Mouse (Mus musculus) olfactory bulb, adult 2 months (tissue): Measurements from ENCODE around the gene Bag6. TPM values are rescaled to one million over a fixed set of nuclear protein-coding genes. Genes with fewer than 3 reads are reported as not detected.

Experiments used
- H3K27ac ChIP-seq: fragments of 200-500 bp; 2 replicates; pipeline ENCODE4 v1.5.1; 2012; ENCODE audit warnings: low read depth, low read length; ENCODE audit not compliant: insufficient read depth
- H3K4me1 ChIP-seq: fragments of 200-500 bp; 2 replicates; pipeline ENCODE4 v1.6.1; 2012; ENCODE audit warnings: low read length; ENCODE audit not compliant: control insufficient read depth, insufficient read depth
- H3K4me3 ChIP-seq: fragments of 200-500 bp; 2 replicates; pipeline ENCODE4 v1.5.1; 2012; ENCODE audit warnings: mild to moderate bottlenecking, low read depth, low read length, moderate library complexity; ENCODE audit not compliant: insufficient read depth
- CTCF ChIP-seq: fragments of 200-500 bp; IDR thresholded peaks from 2 replicates; pipeline ENCODE4 v1.5.1; 2012; ENCODE audit warnings: low read depth, mild to moderate bottlenecking, low read length, moderate library complexity; ENCODE audit not compliant: insufficient read depth
- POLR2A ChIP-seq: fragments of 200-500 bp; IDR thresholded peaks from 2 replicates; pipeline ENCODE4 v1.6.1; 2012; ENCODE audit warnings: mild to moderate bottlenecking, low read depth, low read length, moderate library complexity; ENCODE audit not compliant: insufficient read depth
- WGBS: fragments of 180-500 bp; shearing (Covaris S2); methylation state at CpG from one replicate; pipeline ENCODE4 v1.1.7; 2018; 5-methylcytosine and 5-hydroxymethylcytosine counted together
- polyA plus RNA-seq: library from polyadenylated mRNA; stranded (reverse); fragments of >200 nt; gene quantifications from 2 replicates; pipeline ENCODE4 v1.2.4, GENCODE M21; 2012; ENCODE audit warnings: low replicate concordance; ENCODE audit not compliant: missing spikeins, insufficient read depth, insufficient read length

The Bag6 gene
- polyA plus RNA-seq, 1 experiment, result 684 TPM

DNA sequence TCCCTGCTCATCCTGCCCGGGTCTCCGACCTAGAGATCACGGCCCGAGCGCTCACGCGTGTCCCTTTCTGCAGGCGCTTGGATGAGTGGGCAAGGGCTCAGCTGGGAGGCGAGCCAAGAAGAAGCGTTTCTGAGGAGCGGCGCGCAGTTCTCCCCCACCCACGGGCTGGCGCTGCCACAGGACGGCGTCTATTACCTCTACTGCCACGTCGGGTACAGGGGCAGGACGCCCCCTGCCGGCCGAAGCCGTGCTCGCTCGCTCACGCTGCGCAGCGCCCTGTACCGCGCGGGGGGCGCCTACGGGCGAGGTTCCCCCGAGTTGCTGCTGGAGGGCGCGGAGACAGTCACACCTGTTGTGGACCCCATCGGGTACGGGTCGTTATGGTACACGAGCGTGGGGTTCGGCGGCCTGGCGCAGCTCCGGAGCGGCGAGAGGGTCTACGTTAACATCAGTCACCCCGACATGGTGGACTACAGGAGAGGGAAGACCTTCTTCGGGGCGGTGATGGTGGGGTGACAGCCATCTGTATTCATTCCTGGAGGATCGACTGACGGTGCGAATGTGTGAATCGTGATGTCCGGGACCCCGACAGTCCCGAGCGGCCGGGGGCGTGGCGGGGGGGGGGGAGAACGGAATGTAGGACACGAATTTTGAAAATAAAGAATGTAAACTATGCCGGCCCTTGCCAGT lies 60.8 kb downstream of the Bag6 start:
- Histone ChIP-seq H3K4me1 (peaks cover 14% of the 10 kb centered on the region), H3K27ac (no peak overlapping the region), H3K4me3 (peak overlapping the region; percentile 44)
- under 1% methylated on average over 66 of the region's 66 CpGs for WGBS
- peak; percentile 86 for TF ChIP-seq CTCF
- TF ChIP-seq POLR2A, result no peak

DNA sequence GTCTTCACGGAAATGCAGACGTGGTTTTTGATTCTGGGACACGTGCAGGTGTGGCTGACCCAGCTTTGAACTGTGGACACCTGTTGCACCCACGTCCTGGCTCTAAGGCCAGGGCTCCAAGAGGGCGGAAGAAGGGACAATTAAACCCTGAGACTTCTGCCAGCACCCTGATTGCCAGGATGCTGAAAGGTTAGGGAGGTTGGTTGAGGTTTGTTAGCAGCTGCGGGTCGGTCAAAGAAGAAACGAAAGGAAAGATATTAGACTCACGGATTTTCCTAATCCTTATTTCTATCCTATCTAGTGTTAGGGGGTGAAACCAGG lies 61.3 kb downstream of the Bag6 start:
- Histone ChIP-seq H3K4me3 (peak overlapping the region; percentile 44; the same call in 1 of the 2 replicates), H3K27ac (no peak overlapping the region), H3K4me1 (peaks cover 14% of the 10 kb centered on the region)
- WGBS, result 34% methylated on average over 9 of the region's 9 CpGs
- no peak for TF ChIP-seq POLR2A

Other genes with a start within 250 kb of the Bag6 start
- not detected in 2 replicates for gene C2, start 236.9 kb upstream of the Bag6 start, polyA plus RNA-seq
- 130 TPM in 1 of 2 replicates, not detected in the other for gene Ehmt2, start 236.7 kb upstream of the Bag6 start, polyA plus RNA-seq
- gene Slc44a4, start 220.7 kb upstream of the Bag6 start, polyA plus RNA-seq, result not detected in 2 replicates
- gene Neu1, start 203.9 kb upstream of the Bag6 start, polyA plus RNA-seq, result not detected in 2 replicates
- gene Hspa1b, start 175.9 kb upstream of the Bag6 start, polyA plus RNA-seq, result not detected in 2 replicates
- gene Gm20481, start 165.3 kb upstream of the Bag6 start, polyA plus RNA-seq, result not detected in 2 replicates
- gene Hspa1a, start 163.0 kb upstream of the Bag6 start, polyA plus RNA-seq, result not detected in 2 replicates
- gene Hspa1l, start 162.5 kb upstream of the Bag6 start, polyA plus RNA-seq, result not detected in 2 replicates
- not detected in 2 replicates for gene Lsm2, start 153.3 kb upstream of the Bag6 start, polyA plus RNA-seq
- not detected in 2 replicates for gene Vars, start 134.2 kb upstream of the Bag6 start, polyA plus RNA-seq
- gene Vwa7, start 118.6 kb upstream of the Bag6 start, polyA plus RNA-seq, result not detected in 2 replicates
- not detected in 2 replicates for gene Sapcd1, start 107.2 kb upstream of the Bag6 start, polyA plus RNA-seq
- gene Msh5, start 88.4 kb upstream of the Bag6 start, polyA plus RNA-seq, result not detected in 2 replicates
- not detected in 2 replicates for gene Clic1, start 85.2 kb upstream of the Bag6 start, polyA plus RNA-seq
- not detected in 2 replicates for gene Ddah2, start 76.1 kb upstream of the Bag6 start, polyA plus RNA-seq
- not detected in 2 replicates for gene Ly6g6c, start 69.8 kb upstream of the Bag6 start, polyA plus RNA-seq
- gene Mpig6b, start 69.0 kb upstream of the Bag6 start, polyA plus RNA-seq, result not detected in 2 replicates
- gene Ly6g6e, start 58.3 kb upstream of the Bag6 start, polyA plus RNA-seq, result not detected in 2 replicates
- gene Ly6g6d, start 57.1 kb upstream of the Bag6 start, polyA plus RNA-seq, result not detected in 2 replicates
- gene Ly6g6f, start 49.6 kb upstream of the Bag6 start, polyA plus RNA-seq, result not detected in 2 replicates
- not detected in 2 replicates for gene Abhd16a, start 45.9 kb upstream of the Bag6 start, polyA plus RNA-seq
- gene Ly6g5c, start 26.9 kb upstream of the Bag6 start, polyA plus RNA-seq, result not detected in 2 replicates
- gene Ly6g5b, start 19.8 kb upstream of the Bag6 start, polyA plus RNA-seq, result not detected in 2 replicates
- gene Gpank1, start 13.7 kb upstream of the Bag6 start, polyA plus RNA-seq, result not detected in 2 replicates
- gene Csnk2b, start 13.1 kb upstream of the Bag6 start, polyA plus RNA-seq, result not detected in 2 replicates
- gene D17H6S53E, start 8.8 kb upstream of the Bag6 start, polyA plus RNA-seq, result not detected in 2 replicates
- gene Apom, start 3.1 kb upstream of the Bag6 start, polyA plus RNA-seq, result not detected in 2 replicates
- 146 and 391 TPM in 2 replicates for gene Prrc2a, start 29.7 kb downstream of the Bag6 start, polyA plus RNA-seq
- not detected in 2 replicates for gene Aif1, start 40.9 kb downstream of the Bag6 start, polyA plus RNA-seq
- not detected in 2 replicates for gene Lst1, start 53.3 kb downstream of the Bag6 start, polyA plus RNA-seq
- gene Ltb, start 59.3 kb downstream of the Bag6 start, polyA plus RNA-seq, result not detected in 2 replicates
- not detected in 2 replicates for gene Tnf, start 66.8 kb downstream of the Bag6 start, polyA plus RNA-seq
- gene Lta, start 70.2 kb downstream of the Bag6 start, polyA plus RNA-seq, result not detected in 2 replicates
- gene Gm16181, start 85.7 kb downstream of the Bag6 start, polyA plus RNA-seq, result not detected in 2 replicates
- gene Atp6v1g2, start 98.5 kb downstream of the Bag6 start, polyA plus RNA-seq, result not detected in 2 replicates
- gene Nfkbil1, start 100.6 kb downstream of the Bag6 start, polyA plus RNA-seq, result not detected in 2 replicates
- gene Ddx39b, start 106.6 kb downstream of the Bag6 start, polyA plus RNA-seq, result 290 and 359 TPM in 2 replicates
- gene H2-D1, start 127.6 kb downstream of the Bag6 start, polyA plus RNA-seq, result 345 and 592 TPM in 2 replicates
- not detected in 2 replicates for gene H2-Q1, start 185.2 kb downstream of the Bag6 start, polyA plus RNA-seq
- not detected in 2 replicates for gene H2-Q2, start 207.1 kb downstream of the Bag6 start, polyA plus RNA-seq
- not detected in 2 replicates for gene H2-Q4, start 244.4 kb downstream of the Bag6 start, polyA plus RNA-seq